Mouse (Mus musculus): ENCODE results near the gene Ankrd34a. TPM values are rescaled to one million over a fixed set of nuclear protein-coding genes. Genes with fewer than 3 reads are reported as not detected.
A peak's percentile ranks its signal among the peaks of the same experiment; 100 is the strongest.

The Ankrd34a gene
- 1 to 10 TPM in 1 of 2 experiments, under 1 TPM in 1; 0.59 to 1.4 TPM for total RNA-seq (2021)
- long read RNA-seq, experiment 1, partial matches to known transcripts = 0 of 2 reads
- long read RNA-seq, experiment 1, other reads (novel, unspliced or antisense) = 0 of 2 reads
- long read RNA-seq, experiment 2 = 0 reads

DNA sequence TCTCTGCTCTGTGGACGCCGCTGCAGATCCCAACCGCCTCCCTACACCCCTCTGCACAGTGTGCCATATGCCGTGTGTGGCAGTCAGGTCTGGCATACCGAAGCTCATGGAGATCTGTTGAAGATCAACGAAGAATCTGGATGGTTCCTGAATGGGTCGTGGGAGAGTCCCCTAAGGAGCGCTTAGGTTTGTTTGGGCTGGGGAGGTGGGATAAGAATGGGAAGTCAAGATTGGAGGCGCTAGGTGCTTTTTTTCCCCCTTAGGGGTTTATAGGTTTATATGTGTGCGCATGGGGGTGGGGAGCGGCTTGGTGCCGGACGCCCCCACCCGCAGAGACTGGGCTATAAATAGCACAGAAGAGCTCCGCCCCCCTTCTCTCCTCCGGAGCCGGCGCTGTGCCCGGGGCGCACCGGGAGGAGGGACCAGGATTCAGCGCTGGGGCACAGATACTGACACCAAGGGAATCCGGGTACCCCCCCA, at the start of gene Ankrd34a:
Ankrd34a (plus strand) TSS at position 409 of the 480 bp plus-strand sequence.
- DNase-seq = peak; percentile 77 to 79

DNA sequence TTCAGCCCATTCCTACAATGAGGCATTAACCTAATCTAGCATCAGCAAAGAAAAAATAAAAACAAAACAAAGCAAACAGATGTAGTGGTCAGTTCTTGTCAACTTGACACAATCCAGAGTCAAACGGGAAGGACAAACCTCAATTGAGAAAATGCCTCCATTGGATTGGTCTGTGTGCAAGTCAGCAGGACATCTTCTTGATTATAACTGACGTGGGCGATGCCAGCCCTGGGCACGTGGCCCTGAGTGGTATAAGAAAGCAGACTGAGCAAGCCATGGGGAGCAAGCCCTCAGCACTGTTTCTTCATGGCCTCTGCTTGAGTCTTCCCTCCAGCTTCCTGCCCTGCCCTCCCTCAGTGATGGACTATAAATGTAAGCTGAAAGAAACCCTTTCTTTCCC, 49.6 kb upstream of the Ankrd34a start:
- DNase-seq = no peak

DNA sequence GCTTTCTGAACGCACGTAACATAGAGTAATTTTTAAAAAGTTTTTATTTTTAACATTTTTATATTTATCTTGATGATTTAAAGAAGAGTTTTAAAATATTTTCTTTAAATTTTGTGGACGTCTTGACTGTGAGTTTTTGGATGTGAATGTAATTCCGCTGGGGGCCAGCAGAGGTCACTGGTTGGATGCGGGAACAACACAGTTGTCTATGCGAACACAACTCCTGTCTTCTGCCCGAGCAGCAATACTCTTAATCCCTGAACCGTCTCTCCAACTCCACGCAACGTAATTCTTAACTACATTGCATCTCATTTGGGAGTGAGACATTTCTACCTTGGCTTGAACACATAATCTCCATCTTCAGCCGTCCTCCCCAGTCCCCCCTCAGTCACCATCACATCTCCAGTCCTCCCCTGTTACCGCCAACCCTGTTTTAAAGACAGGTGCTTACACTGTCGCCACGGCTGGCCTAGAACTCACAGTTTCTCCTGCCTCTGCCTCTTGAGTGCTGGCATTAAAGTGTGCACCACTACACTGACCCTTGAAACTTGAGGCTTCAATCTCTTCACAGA, 49.0 kb upstream of the Ankrd34a start:
- DNase-seq = peak; percentile 73 to 94

GRCm38 (mm10) chr3:96548824-96549223, 47.6 kb upstream of the Ankrd34a start:
- no peak for DNase-seq

DNA sequence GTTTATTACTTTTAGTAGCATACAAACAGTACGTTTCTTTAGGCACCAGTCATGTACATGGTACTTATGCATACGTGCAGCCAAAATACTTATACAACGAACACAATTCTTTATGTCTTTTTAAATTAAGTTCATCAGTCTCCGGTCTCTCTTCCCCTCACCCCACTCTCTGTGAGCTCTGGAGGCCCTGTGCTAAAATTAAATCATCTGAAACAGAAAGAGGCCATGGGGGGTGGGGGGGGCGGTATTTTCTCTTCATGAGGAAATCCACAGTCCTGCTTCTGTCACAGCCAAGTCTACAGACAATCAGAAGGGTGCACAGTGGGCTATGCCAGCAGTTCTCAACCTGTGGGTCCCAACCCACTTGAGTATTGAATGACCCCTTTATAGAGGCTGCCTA, 47.1 kb upstream of the Ankrd34a start:
- no peak for DNase-seq

- peak; percentile 86 to 87 for DNase-seq
Measured at GRCm38 (mm10) chr3:96551203-96551602, 45.2 kb upstream of the Ankrd34a start.

DNA sequence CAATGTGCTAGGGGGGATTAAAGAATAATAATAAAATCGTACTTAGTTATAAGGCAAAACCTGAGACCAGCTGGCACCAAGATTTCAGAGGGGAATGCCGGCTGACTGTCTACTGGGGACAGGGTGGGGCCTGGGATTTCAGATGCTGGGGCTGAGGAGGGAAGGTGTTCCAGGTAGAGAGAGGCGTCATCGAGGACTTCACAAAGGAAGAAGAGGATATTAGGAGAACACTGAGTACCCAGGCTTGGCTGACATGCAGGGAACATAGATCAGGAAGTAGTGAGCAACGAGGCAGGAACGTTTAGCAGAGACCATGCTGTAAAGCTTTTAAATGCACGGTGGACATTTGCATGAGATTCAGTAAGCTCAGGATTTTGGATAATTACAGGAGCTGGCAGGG, 44.5 kb upstream of the Ankrd34a start:
- peak; percentile 61 to 67 for DNase-seq

- DNase-seq = peak in 1 of 2 experiments; percentile 25
Measured at GRCm38 (mm10) chr3:96553601-96554000, 42.8 kb upstream of the Ankrd34a start.

DNA sequence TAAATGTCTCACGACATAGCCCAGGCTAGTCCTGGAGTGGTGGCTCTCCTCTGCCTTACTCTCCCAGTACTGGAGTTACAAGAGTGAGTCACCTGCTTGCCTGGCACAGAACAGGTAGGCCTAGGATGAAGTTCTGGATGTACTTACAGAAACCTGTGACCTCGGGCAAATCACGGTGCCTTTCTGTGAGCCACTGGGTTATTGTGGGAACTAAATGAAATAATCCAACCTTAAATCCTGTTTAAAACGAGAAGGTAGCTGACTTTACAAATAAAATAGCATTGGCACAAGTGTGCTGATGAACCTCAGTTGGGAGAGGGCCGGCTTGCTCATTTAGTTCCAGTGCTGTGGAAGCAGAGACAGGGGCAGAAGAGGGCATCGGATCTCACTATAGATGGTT, 42.2 kb upstream of the Ankrd34a start:
- DNase-seq = peak in 1 of 2 experiments; percentile 38

DNA sequence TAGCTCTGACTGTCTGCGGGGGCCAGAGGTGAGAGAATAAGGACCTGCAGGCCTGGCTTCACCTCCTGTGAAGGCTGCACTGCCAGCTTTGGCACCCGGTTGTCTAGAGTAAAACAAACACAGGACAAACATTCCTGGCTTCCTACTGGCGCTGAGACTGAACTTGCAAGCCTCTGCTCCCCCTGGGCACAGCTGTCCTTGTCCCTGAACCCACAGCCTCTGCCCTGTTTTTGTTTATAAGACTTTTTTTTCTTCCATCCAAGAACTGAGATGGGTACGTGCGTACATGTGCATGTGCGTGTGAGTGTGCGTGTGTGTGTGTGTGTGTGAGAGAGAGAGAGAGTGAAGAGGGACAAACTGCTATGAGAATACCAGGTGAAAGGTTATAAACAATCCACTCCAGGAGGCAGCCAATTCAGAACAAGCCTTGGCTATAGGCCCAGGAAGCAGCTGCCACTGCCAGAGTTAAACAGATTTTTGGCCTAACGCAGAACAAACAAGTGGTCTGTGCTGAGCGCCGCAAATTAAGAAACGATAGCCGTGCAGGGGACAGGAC, 41.3 kb upstream of the Ankrd34a start:
- DNase-seq = peak; percentile 94 to 96

- peak in 1 of 2 experiments; percentile 50 for DNase-seq
Measured at GRCm38 (mm10) chr3:96555999-96556614, 40.3 kb upstream of the Ankrd34a start.

GRCm38 (mm10) chr3:96556651-96557635, 39.5 kb upstream of the Ankrd34a start:
- DNase-seq = peak; percentile 64 to 79

DNA sequence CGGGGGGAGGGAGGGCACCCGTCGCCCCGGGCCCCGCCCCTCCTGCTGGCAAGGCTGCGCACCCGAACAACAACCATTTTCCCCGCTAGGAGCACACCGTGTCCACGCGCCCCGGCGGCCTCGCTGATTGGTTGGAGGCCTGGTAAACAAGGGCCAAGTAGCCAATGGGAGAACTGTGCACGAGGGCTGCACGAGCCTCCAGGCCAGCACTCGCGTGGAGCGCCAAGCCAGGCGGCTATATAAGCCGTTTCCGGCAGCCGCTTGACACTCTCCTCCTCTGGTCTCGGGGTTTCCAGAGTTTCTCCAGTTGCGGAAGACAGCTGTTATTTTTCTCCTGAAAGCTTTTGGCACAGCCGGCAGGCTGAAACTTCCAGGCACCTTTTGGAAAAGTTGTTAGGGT, 38.7 kb upstream of the Ankrd34a start, which contains the start of gene Txnip:
Txnip (plus strand) TSS at position 264 of the 400 bp plus-strand sequence.
- peak; percentile 100 for DNase-seq

- DNase-seq = no peak
Measured at GRCm38 (mm10) chr3:96558159-96558558, 38.3 kb upstream of the Ankrd34a start.

GRCm38 (mm10) chr3:96558668-96559196, 37.7 kb upstream of the Ankrd34a start:
- peak in 1 of 2 experiments; percentile 59 for DNase-seq

- no peak for DNase-seq
Measured at GRCm38 (mm10) chr3:96559398-96559910, 37.0 kb upstream of the Ankrd34a start.

DNA sequence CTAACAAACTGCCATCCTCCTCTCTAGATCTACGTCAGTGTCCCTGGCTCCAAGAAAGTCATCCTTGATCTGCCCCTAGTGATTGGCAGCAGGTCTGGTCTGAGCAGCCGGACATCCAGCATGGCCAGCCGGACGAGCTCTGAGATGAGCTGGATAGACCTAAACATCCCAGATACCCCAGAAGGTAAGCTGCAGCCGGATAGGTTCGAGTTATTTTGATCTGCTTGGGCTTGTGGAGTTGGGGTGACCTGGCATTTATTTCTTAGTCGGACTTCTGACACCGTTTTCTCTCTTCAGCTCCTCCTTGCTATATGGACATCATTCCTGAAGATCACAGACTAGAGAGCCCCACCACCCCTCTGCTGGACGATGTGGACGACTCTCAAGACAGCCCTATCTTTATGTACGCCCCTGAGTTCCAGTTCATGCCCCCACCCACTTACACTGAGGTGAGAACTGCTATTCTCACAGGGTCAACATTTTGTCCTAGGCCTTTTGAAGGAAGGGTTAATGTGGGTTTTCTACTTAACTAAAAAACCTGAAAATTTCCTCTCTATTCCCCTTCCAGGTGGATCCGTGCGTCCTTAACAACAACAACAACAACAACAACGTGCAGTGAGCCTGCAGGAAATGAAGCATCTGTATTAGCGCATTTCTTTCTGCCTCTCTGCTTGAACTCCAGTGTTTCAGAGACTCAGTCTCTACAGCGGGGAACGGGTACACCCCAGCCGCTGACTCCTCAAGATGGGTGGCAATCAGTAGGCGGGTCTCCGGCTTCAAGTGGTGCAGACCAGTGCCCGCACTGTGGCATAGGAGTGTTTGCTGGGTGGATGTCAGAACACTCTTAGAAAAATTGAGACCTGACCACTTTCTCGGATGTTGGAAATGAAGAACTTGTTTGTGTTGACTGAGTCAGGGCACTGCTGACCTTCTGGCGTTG, 36.3 kb upstream of the Ankrd34a start:
- peak in 1 of 2 experiments; percentile 76 for DNase-seq

GRCm38 (mm10) chr3:96560881-96561668, 35.4 kb upstream of the Ankrd34a start:
- peak in 1 of 2 experiments; percentile 75 for DNase-seq
